Mouse (Mus musculus) testis, adult 2 months (tissue): ENCODE results near the gene Fgr.

Source experiments
- CTCF ChIP-seq: fragments of 200-500 bp; IDR thresholded peaks from 2 replicates; pipeline ENCODE4 v1.5.1; 2012; ENCODE audit warnings: low read depth, mild to moderate bottlenecking, inconsistent platforms, low read length, moderate library complexity; ENCODE audit not compliant: control insufficient read depth, insufficient read depth, insufficient replicate concordance
- POLR2A ChIP-seq: fragments of 200-500 bp; IDR thresholded peaks from 2 replicates; pipeline ENCODE4 v1.6.1; 2012; ENCODE audit warnings: low read depth, mild to moderate bottlenecking, inconsistent platforms, low read length, moderate library complexity; ENCODE audit not compliant: control insufficient read depth

DNA sequence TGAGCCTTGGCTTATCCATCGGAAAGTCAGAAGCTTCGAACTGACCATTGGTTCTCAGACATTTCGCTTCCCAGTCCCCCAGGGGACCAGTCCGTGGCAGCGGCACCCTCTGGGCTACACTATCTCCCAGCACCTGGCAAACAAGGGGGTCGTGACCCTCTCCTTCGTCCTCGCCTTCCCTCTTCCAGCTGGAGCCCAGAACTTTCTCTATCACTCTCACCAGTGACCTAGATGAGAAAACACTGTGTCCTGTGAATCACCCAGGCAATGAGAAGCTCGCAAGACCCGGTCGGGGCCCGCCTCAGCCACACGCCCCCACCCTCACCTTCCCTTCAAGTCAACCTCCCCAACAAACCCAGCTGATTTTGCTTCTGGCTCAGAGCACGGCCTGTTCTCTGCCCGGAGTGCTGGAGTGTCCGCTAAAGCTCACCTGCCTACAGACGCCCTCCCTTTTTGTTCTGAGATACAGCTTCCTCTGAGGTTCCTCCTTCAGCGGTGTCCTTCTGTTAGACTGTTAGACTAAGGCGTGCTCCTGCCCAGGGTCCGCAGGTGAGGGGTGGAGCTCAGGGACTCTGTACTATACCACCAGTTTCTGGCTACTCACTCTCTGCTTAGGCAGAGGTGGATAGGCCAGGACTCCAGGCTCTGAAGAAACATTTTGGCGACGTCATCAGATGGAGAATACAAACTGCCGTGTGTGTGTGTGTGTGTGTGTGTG, 32.7 kb upstream of the Fgr start:
- TF ChIP-seq CTCF (no peak), POLR2A (no peak)
